Mouse (Mus musculus): Measurements from ENCODE around the gene Arid4b. TPM values are rescaled to one million over a fixed set of nuclear protein-coding genes. Genes with fewer than 3 reads are reported as not detected.
"Not testable (repeated sequence)": the region's sequence is repeated elsewhere in the genome, so short reads cannot be mapped to it uniquely, and the experiment has no call there.

Arid4b gene
- total RNA-seq (2022), result 10 to 100 TPM; 43.4 to 52.0 (median 50.8) TPM

GRCm38 (mm10) chr13:14063013-14063941, at the start of gene Arid4b, which contains the start of gene Ggps1:
Arid4b (plus strand) TSS chr13:14063232.
Ggps1 (minus strand) TSS chr13:14063488.
- peak; percentile 97 to 98 for DNase-seq (ENCODE audit: low spot score in 2 of 2)

- DNase-seq (ENCODE audit: low spot score in 2 of 2), result no peak
These were observed 49.0 kb upstream of the Arid4b start for GRCm38 (mm10) chr13:14014001-14014400.

GRCm38 (mm10) chr13:14014540-14014939, 48.5 kb upstream of the Arid4b start:
- DNase-seq (ENCODE audit: low spot score in 2 of 2), result no peak

- DNase-seq (ENCODE audit: low spot score in 2 of 2), result no peak
These were observed 47.4 kb upstream of the Arid4b start for GRCm38 (mm10) chr13:14015609-14016008.

GRCm38 (mm10) chr13:14018283-14018682, 44.7 kb upstream of the Arid4b start:
- no peak for DNase-seq (ENCODE audit: low spot score in 2 of 2)

GRCm38 (mm10) chr13:14018852-14019251, 44.2 kb upstream of the Arid4b start:
- DNase-seq (ENCODE audit: low spot score in 2 of 2), result no peak

- DNase-seq (ENCODE audit: low spot score in 2 of 2), result not testable (repeated sequence)
These were observed 41.6 kb upstream of the Arid4b start for GRCm38 (mm10) chr13:14021417-14021816.

- no peak for DNase-seq (ENCODE audit: low spot score in 2 of 2)
These were observed 37.5 kb upstream of the Arid4b start for GRCm38 (mm10) chr13:14025554-14025953.

- DNase-seq (ENCODE audit: low spot score in 2 of 2), result no peak
These were observed 36.7 kb upstream of the Arid4b start for GRCm38 (mm10) chr13:14026154-14026820.

GRCm38 (mm10) chr13:14033309-14034072, 29.5 kb upstream of the Arid4b start:
- no peak for DNase-seq (ENCODE audit: low spot score in 2 of 2)

GRCm38 (mm10) chr13:14034073-14034348, 29.0 kb upstream of the Arid4b start:
- no peak for DNase-seq (ENCODE audit: low spot score in 2 of 2)

- DNase-seq (ENCODE audit: low spot score in 2 of 2), result not testable (repeated sequence)
These were observed 27.7 kb upstream of the Arid4b start for GRCm38 (mm10) chr13:14035352-14035751.

- DNase-seq (ENCODE audit: low spot score in 2 of 2), result no peak
These were observed 27.0 kb upstream of the Arid4b start for GRCm38 (mm10) chr13:14035875-14036630.

GRCm38 (mm10) chr13:14038911-14039291, 24.1 kb upstream of the Arid4b start:
- peak in 1 of 2 experiments; percentile 22 for DNase-seq (ENCODE audit: low spot score in 2 of 2)

GRCm38 (mm10) chr13:14039292-14039965, 23.6 kb upstream of the Arid4b start, which contains the start of gene Tbce:
Tbce (minus strand) TSS chr13:14039638.
- DNase-seq (ENCODE audit: low spot score in 2 of 2), result peak; percentile 89 to 93

- DNase-seq (ENCODE audit: low spot score in 2 of 2), result no peak
These were observed 22.8 kb upstream of the Arid4b start for GRCm38 (mm10) chr13:14040186-14040585.

GRCm38 (mm10) chr13:14043851-14044250, 19.2 kb upstream of the Arid4b start:
- DNase-seq (ENCODE audit: low spot score in 2 of 2), result no peak

- DNase-seq (ENCODE audit: low spot score in 2 of 2), result no peak
These were observed 18.5 kb upstream of the Arid4b start for GRCm38 (mm10) chr13:14044521-14044920.

GRCm38 (mm10) chr13:14049878-14050277, 13.2 kb upstream of the Arid4b start:
- no peak for DNase-seq (ENCODE audit: low spot score in 2 of 2)

GRCm38 (mm10) chr13:14056801-14057200, 6.2 kb upstream of the Arid4b start:
- DNase-seq (ENCODE audit: low spot score in 2 of 2), result no peak

All from layer of hippocampus, adult 8-10 months (tissue).